Mouse (Mus musculus) liver, embryonic 13.5 days (tissue): ENCODE measurements around the gene Gsta1. TPM values are rescaled to one million over a fixed set of nuclear protein-coding genes. Genes with fewer than 3 reads are reported as not detected.
"Not testable (repeated sequence)": the region's sequence is repeated elsewhere in the genome, so short reads cannot be mapped to it uniquely, and the experiment has no call there.

Experiments used
- ATAC-seq: fragments of 200-750 bp; cut with Nextera tagmentation; 2 replicates; pipeline ENCODE4 v1.8.0; 2017; ENCODE audit warnings: low read depth, mild to moderate bottlenecking, moderate number of reproducible peaks, moderate library complexity
- DNase-seq: peaks from one replicate; pipeline ENCODE4 v3.0.0; 2022
- H3K27ac ChIP-seq: fragments of 300-500 bp; sonication (generic); 2 replicates; pipeline ENCODE4 v1.5.1; 2015; ENCODE audit warnings: moderate library complexity, mild to moderate bottlenecking, inconsistent platforms
- H3K27me3 ChIP-seq: fragments of 300-500 bp; sonication (generic); 2 replicates; pipeline ENCODE4 v1.6.1; 2015; ENCODE audit warnings: mild to moderate bottlenecking, inconsistent platforms
- H3K36me3 ChIP-seq: fragments of 300-500 bp; sonication (generic); 2 replicates; pipeline ENCODE4 v1.6.1; 2015; ENCODE audit warnings: mild to moderate bottlenecking, inconsistent platforms
- H3K4me1 ChIP-seq: fragments of 300-500 bp; sonication (generic); replicated peaks from 2 replicates; pipeline ENCODE4 v1.6.1; 2015; ENCODE audit warnings: inconsistent platforms
- H3K4me2 ChIP-seq: fragments of 300-500 bp; sonication (generic); 2 replicates; pipeline ENCODE4 v1.6.1; 2015; ENCODE audit warnings: inconsistent platforms, mild to moderate bottlenecking, moderate library complexity
- H3K4me3 ChIP-seq: fragments of 300-500 bp; sonication (generic); replicated peaks from 2 replicates; pipeline ENCODE4 v1.5.1; 2015; ENCODE audit warnings: mild to moderate bottlenecking, inconsistent platforms
- H3K9ac ChIP-seq: fragments of 300-500 bp; sonication (generic); 2 replicates; pipeline ENCODE4 v1.6.1; 2015; ENCODE audit warnings: mild to moderate bottlenecking, inconsistent platforms
- H3K9me3 ChIP-seq: fragments of 300-500 bp; sonication (generic); replicated peaks from 2 replicates; pipeline ENCODE4 v1.6.1; 2016; ENCODE audit warnings: inconsistent platforms
- WGBS: fragments of 180-500 bp; shearing (Covaris S2); methylation state at CpG from one replicate; pipeline ENCODE4 v1.1.7; 2015; ENCODE audit not compliant: insufficient replicate concordance; 5-methylcytosine and 5-hydroxymethylcytosine counted together
- polyA plus RNA-seq: library from polyadenylated mRNA; unstranded; fragments of >200 nt; fragmentation: Nextera tagmentation; extraction: Ambion mirVana; gene quantifications from 2 replicates; pipeline ENCODE4 v1.2.1, GENCODE M21; 2015

Gsta1 gene
- polyA plus RNA-seq, 1 experiment from 2014 or later: not detected

DNA sequence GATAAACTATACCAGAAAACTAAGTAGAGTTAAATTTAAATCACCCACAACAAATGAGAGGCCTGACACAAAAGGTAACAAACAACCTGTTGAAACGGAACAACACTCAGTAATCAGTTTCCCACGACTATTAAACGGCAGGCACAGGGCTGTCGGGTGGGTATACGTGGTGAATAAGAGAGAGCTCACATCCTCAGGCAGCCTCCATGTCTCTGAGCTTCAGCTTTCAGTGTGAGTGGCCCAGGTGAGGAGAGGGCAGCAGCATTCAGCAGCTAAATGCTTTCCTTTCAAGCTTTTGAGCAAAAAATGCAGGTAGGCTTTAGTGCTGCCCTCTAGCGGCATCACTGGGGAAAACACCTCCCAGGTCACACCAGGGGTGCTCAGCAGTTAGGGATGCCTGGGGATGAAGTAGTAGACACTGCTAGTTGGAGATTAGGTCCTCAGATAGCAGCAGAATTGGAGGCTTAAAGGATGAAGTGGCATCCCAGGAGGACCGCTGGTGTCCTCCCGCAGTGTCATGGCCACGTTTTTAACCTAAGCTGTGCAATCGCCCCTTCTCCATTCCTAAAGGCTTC, 2.8 kb downstream of the Gsta1 start:
- H3K4me2 ChIP-seq, H3K9me3 ChIP-seq, ATAC-seq, H3K27me3 ChIP-seq, H3K4me1 ChIP-seq, H3K36me3 ChIP-seq, DNase-seq, H3K4me3 ChIP-seq, H3K27ac ChIP-seq, H3K9ac ChIP-seq: not testable (repeated sequence)
- WGBS: no CpG with 5 or more reads among the region's 10 CpGs

GRCm38 (mm10) chr9:78255683-78256470, 25.4 kb downstream of the Gsta1 start:
- not testable (repeated sequence) for ATAC-seq, DNase-seq, H3K9me3 ChIP-seq, H3K9ac ChIP-seq, H3K36me3 ChIP-seq, H3K27me3 ChIP-seq, H3K4me1 ChIP-seq, H3K4me2 ChIP-seq, H3K27ac ChIP-seq, H3K4me3 ChIP-seq
- WGBS: 52% methylated on average over 4 of the region's 4 CpGs

DNA sequence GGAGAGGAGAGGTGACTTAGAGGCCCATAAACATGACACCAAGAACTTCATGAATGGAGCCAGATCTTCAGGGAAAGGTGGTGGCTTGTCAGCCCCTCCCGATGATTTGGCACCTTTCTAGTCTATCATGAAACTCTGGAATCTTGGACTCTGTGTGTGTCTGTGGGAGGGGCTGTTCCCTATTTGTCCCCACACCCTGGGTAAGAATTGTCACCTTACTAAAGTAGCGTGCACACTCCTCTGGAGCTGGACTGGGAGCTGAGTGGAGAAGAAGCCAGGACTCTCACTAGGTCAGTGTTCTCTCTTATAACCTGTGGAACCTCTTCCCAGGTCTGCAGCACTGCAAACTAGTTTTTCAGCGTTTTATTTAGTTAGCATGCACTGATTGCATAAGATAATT, 26.5 kb downstream of the Gsta1 start, which contains the start of gene Gm3776:
Gene Gm3776 (plus strand): TSS at position 216 of the 400 bp plus-strand sequence.
- not testable (repeated sequence) for H3K9me3 ChIP-seq, H3K4me3 ChIP-seq, H3K36me3 ChIP-seq, H3K4me1 ChIP-seq, ATAC-seq, H3K4me2 ChIP-seq, H3K9ac ChIP-seq, H3K27me3 ChIP-seq, H3K27ac ChIP-seq, DNase-seq
- WGBS: 44% methylated on average over 2 of the region's 3 CpGs

GRCm38 (mm10) chr9:78259688-78260087, 29.2 kb downstream of the Gsta1 start:
- H3K9ac ChIP-seq, H3K4me3 ChIP-seq, H3K27me3 ChIP-seq, H3K4me1 ChIP-seq, H3K4me2 ChIP-seq, H3K36me3 ChIP-seq, H3K27ac ChIP-seq, H3K9me3 ChIP-seq: not testable (repeated sequence)
- DNase-seq (peak; percentile 29), ATAC-seq (0 out of 2 replicates have a peak, but pooled peaks have one; percentile 48)
- 0% methylated on average over 1 of the region's 6 CpGs for WGBS

- not testable (repeated sequence) for H3K27ac ChIP-seq, H3K4me2 ChIP-seq, ATAC-seq, H3K27me3 ChIP-seq, H3K4me3 ChIP-seq, H3K4me1 ChIP-seq, DNase-seq, H3K36me3 ChIP-seq, H3K9me3 ChIP-seq, H3K9ac ChIP-seq
- 49% methylated on average over 3 of the region's 3 CpGs for WGBS
Measured at GRCm38 (mm10) chr9:78270945-78271344, 40.5 kb downstream of the Gsta1 start.

DNA sequence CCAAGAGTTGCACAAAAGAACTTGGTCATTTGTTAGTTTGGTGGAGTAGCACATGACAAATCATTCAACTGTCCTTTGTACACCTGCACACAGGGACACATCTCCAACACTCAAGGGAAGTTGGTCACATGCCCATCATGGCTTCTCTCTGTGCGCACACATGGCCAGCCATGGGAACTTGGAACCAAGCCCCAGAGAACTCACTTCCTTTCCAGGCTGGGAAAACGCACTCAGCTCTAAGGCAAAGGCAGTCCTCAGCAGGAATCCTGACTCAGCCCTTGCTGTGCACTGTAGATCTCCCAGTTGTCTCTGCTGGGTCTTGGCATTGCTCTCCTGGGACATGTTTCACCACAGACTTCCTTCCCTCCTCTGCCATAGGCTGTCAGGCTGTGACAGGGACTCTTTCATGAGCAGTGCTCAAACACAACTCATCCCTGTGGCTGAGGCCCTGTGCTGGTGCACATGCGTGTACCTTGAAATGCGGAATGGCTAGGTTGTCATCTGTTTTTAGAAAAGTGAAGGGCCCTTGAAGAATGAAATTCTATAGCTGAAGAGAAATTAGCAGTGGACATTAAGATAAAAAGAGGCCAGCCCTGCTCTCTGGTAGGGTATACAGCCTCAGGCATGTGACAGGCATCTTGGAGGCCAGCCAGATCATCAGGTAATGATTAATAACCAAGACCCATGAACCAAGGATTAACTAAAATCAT, 51.7 kb downstream of the Gsta1 start:
- not testable (repeated sequence) for H3K4me2 ChIP-seq, H3K27ac ChIP-seq, ATAC-seq, H3K9me3 ChIP-seq, H3K27me3 ChIP-seq, H3K36me3 ChIP-seq, H3K9ac ChIP-seq, DNase-seq, H3K4me3 ChIP-seq, H3K4me1 ChIP-seq
- WGBS: 68% methylated on average over 4 of the region's 4 CpGs

DNA sequence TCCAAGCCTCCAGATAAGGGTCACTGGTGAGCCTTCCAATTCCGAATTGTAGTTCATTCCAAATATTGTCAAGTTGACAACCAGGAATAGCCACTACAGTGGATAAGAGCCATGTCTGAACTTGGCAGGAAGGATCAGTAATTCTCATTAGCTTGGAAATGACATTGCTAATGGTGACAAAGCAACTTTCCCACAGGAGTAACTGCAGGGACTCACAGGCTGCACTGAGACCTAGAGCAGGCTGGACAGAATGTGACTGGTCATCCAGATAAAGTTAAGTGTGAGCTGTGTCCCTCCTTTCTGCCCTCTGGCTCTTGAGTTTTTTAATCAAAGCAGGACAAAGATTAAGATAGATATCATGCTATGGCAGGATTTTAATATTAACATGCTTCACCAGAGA, 58.6 kb downstream of the Gsta1 start:
- not testable (repeated sequence) for H3K4me3 ChIP-seq, H3K36me3 ChIP-seq, H3K4me2 ChIP-seq, ATAC-seq, H3K27me3 ChIP-seq, H3K4me1 ChIP-seq, H3K27ac ChIP-seq, H3K9me3 ChIP-seq, H3K9ac ChIP-seq, DNase-seq
- 43% methylated on average over 1 of the region's 1 CpGs for WGBS

GRCm38 (mm10) chr9:78289723-78290122, 59.3 kb downstream of the Gsta1 start, which contains the start of gene Gm10639:
Gene Gm10639, plus strand, starts transcription at chr9:78289923.
- DNase-seq, H3K9me3 ChIP-seq, H3K27me3 ChIP-seq, H3K9ac ChIP-seq, H3K4me1 ChIP-seq, H3K36me3 ChIP-seq, H3K27ac ChIP-seq, H3K4me3 ChIP-seq, H3K4me2 ChIP-seq, ATAC-seq: not testable (repeated sequence)
- 67% methylated on average over 3 of the region's 3 CpGs for WGBS

Other genes with a start within 250 kb of the Gsta1 start
- gene Gcm1, start 178.7 kb upstream of the Gsta1 start, polyA plus RNA-seq: not detected in 2 replicates
- 68.7 and 72.5 TPM in 2 replicates for gene Fbxo9, start 121.6 kb upstream of the Gsta1 start, polyA plus RNA-seq
- gene Ick, start 121.5 kb upstream of the Gsta1 start, polyA plus RNA-seq: 4.7 and 6.7 TPM in 2 replicates
- 23.3 and 27.8 TPM in 2 replicates for gene Gsta4, start 47.9 kb upstream of the Gsta1 start, polyA plus RNA-seq
- not detected in 2 replicates for gene Gm3776, start 26.5 kb downstream of the Gsta1 start, polyA plus RNA-seq
- gene Gm10639, start 59.3 kb downstream of the Gsta1 start, polyA plus RNA-seq: not detected in 2 replicates
- not detected in 2 replicates for gene Omt2a, start 84.1 kb downstream of the Gsta1 start, polyA plus RNA-seq
- gene Omt2b, start 96.9 kb downstream of the Gsta1 start, polyA plus RNA-seq: not detected in 2 replicates
- gene Gsta2, start 125.1 kb downstream of the Gsta1 start, polyA plus RNA-seq: 0.23 TPM in 1 of 2 replicates, not detected in the other
- gene Dppa5a, start 137.5 kb downstream of the Gsta1 start, polyA plus RNA-seq: not detected in 2 replicates
- gene Ooep, start 148.1 kb downstream of the Gsta1 start, polyA plus RNA-seq: 0.08 and 0.12 TPM in 2 replicates
- not detected in 2 replicates for gene Ddx43, start 165.1 kb downstream of the Gsta1 start, polyA plus RNA-seq
- gene Cgas, start 212.6 kb downstream of the Gsta1 start, polyA plus RNA-seq: 1.0 TPM in 2 replicates
- gene Mto1, start 217.6 kb downstream of the Gsta1 start, polyA plus RNA-seq: 23.4 and 25.9 TPM in 2 replicates
- 0.33 and 0.64 TPM in 2 replicates for gene Gm17324, start 218.1 kb downstream of the Gsta1 start, polyA plus RNA-seq